Mouse (Mus musculus) liver, embryonic 14.5 days (tissue): Measurements from ENCODE around the gene Clec2i.

Experiments used
- CTCF ChIP-seq: IDR thresholded peaks from 2 replicates; pipeline ENCODE4 v1.5.1; 2016; ENCODE audit warnings: antibody characterized with exemption, low read depth, control low read depth
- EP300 ChIP-seq: IDR thresholded peaks from 2 replicates; pipeline ENCODE4 v1.6.1; 2016; ENCODE audit warnings: antibody characterized with exemption, low read depth

GRCm38 (mm10) chr6:128857976-128858375 is 29.4 kb upstream of the Clec2i start:
- no peak for TF ChIP-seq CTCF
- TF ChIP-seq EP300: no peak
